Mouse (Mus musculus) kidney, adult 2 months (tissue): ENCODE results near the gene Mettl5.

Source experiments
- CTCF ChIP-seq: fragments of 200-500 bp; conservative IDR thresholded peaks from 2 replicates; pipeline ENCODE4 v1.5.1; 2011; ENCODE audit warnings: low read depth, mild to moderate bottlenecking, control low read depth, low read length, moderate library complexity, mixed read lengths; ENCODE audit not compliant: insufficient read depth, insufficient read length
- POLR2A ChIP-seq: fragments of 200-500 bp; IDR thresholded peaks from one replicate; pipeline ENCODE4 v1.6.1; 2011; ENCODE audit warnings: low read depth, low read length, control low read depth

DNA sequence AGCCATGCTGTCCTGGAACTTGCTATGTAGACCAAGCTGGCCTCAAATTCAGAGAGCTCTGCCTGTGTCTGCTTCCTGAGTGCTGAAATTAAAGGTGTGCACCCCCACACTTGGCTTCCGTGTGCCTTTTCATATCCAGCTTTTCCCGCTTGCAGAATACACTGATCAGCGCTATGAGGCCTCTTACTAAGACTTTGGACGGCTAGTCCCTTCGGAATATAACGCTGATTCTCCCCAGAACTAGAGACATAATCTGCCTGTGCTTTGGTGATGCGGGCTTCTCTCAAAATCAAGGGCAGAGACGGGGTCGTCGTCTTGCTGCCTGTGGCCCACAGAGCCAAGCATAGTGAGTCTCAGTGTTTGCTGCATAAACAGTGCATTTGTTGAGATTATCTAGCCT is 59.5 kb downstream of the Mettl5 start:
- TF ChIP-seq POLR2A (no peak), CTCF (no peak)
